Mouse (Mus musculus) thymus, adult 2 months (tissue): ENCODE measurements at regions not wholly inside any gene's neighbourhood (a gene's known extent, or its start where the extent isn't known, plus 50 kb on each side); places are given as distances from the start of the nearest gene placed in this dataset.
A peak's percentile ranks its signal among the peaks of the same experiment; 100 is the strongest.

Source experiments
- DNase-seq: peaks from one replicate; pipeline ENCODE4 v3.0.0; 2021
- H3K27ac ChIP-seq: fragments of 200-500 bp; 2 replicates; pipeline ENCODE4 v1.5.1; 2012; ENCODE audit warnings: low read length, control low read depth; ENCODE audit not compliant: control insufficient read depth, insufficient read depth
- H3K27me3 ChIP-seq: fragments of 200-500 bp; 2 replicates; pipeline ENCODE4 v1.6.1; 2012; ENCODE audit warnings: mild to moderate bottlenecking, low read length, moderate library complexity, mixed read lengths; ENCODE audit not compliant: control insufficient read depth, insufficient read depth
- H3K36me3 ChIP-seq: fragments of 200-500 bp; 2 replicates; pipeline ENCODE4 v1.6.1; 2012; ENCODE audit warnings: mild to moderate bottlenecking, low read length, moderate library complexity; ENCODE audit not compliant: control insufficient read depth, insufficient read depth
- H3K4me1 ChIP-seq: fragments of 200-500 bp; replicated peaks from 2 replicates; pipeline ENCODE4 v1.6.1; 2012; ENCODE audit warnings: low read length; ENCODE audit not compliant: control insufficient read depth, insufficient read depth
- H3K4me3 ChIP-seq: fragments of 200-500 bp; 2 replicates; pipeline ENCODE4 v1.5.1; 2012; ENCODE audit warnings: mild to moderate bottlenecking, low read length, control low read depth, moderate library complexity; ENCODE audit not compliant: control insufficient read depth, insufficient read depth
- CTCF ChIP-seq: fragments of 200-500 bp; IDR thresholded peaks from 2 replicates; pipeline ENCODE4 v1.5.1; 2012; ENCODE audit warnings: mild to moderate bottlenecking, control low read depth, low read length, moderate library complexity, borderline replicate concordance; ENCODE audit not compliant: control insufficient read depth, poor library complexity, insufficient read depth; ENCODE audit errors: extremely low read depth
- POLR2A ChIP-seq: fragments of 200-500 bp; IDR thresholded peaks from 2 replicates; pipeline ENCODE4 v1.6.1; 2012; ENCODE audit warnings: mild to moderate bottlenecking, low read length, control low read depth, moderate library complexity; ENCODE audit not compliant: control insufficient read depth, poor library complexity, insufficient read depth; ENCODE audit errors: extremely low read depth
- WGBS: fragments of 180-500 bp; shearing (Covaris S2); methylation state at CpG from one replicate; pipeline ENCODE4 v1.1.7; 2018; 5-methylcytosine and 5-hydroxymethylcytosine counted together

DNA sequence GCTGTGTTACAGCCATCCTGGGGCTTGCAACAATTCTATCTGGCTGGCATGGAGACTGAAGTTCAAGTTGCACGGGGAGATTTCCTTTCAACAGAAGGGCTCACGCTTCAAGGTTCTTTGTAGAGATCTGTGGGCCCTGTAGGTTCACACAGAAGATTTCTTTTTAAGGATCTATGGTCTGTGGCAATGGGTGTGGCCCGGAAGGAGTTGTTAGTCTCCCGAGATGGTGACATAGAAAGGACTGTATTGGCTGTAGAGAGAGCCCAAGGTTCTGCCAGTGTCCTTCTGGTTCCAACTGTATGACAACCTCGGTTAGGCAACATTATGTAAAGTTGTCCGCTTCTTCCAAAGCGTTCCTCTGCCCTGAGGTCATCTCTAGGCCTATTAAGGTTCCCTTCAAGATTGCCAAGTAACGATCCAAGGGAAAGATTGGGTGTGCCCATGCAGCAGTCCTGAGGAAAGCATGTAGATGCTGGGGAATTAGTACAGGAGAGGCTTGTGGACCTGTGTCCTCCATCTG lies 124.8 kb upstream of the Hes1 start:
- no peaks in the 10 kb centered on the region; the same call in 1 of the 2 replicates for H3K4me1 ChIP-seq
- no peak overlapping the region for H3K27ac ChIP-seq
- TF ChIP-seq POLR2A (no peak), CTCF (no peak)
- DNase-seq = no peak
- 96% methylated on average over 8 of the region's 8 CpGs for WGBS
- H3K36me3 ChIP-seq = no peaks in the 10 kb centered on the region
- H3K4me3 ChIP-seq = no peak overlapping the region
- no peaks in the 10 kb centered on the region for H3K27me3 ChIP-seq

DNA sequence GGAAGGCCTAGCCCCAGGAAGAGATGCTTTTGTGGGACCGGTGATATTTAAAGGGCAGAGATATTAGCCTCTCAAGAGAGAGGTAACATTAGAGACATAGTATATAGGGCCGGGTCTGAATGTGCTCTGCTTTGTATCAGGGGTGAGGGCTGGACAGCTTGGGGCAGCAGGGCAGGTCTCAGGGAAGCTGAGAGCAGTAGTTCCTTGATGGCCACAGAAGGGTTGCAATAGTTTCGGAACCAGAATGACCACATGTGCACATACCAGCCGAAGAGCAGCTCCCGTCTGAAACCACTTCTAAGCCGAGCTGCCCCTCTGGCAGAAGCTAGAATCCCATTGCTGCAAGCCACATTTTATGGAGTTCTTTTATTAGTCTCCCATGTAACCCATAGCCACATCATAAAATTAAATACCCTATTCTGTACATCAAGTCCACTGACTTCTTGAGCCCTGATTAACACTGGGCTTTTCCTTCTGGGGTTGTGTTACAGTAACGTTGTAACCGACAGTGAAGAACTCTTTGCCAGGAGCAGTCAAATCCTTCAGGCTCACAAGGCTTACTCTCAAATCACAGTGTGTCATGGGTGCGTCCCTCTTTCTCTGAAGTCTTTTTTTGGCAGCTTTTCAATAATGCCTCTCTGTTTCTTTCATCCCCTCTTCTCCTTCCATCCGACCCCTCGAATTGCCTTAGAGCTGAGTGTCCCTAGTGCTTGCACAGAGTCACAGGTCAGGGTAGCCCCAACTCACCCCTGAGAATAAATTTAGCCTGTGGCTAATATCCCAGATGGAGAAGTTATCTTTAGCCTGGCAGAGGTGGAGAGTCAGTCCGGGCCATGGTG lies 124.1 kb upstream of the Hes1 start:
- H3K36me3 ChIP-seq = no peaks in the 10 kb centered on the region
- H3K27ac ChIP-seq = no peak overlapping the region
- TF ChIP-seq POLR2A (no peak), CTCF (no peak)
- no peak for DNase-seq
- H3K4me1 ChIP-seq = no peaks in the 10 kb centered on the region; the same call in 1 of the 2 replicates
- no peak overlapping the region for H3K4me3 ChIP-seq
- WGBS = 93% methylated on average over 12 of the region's 12 CpGs
- H3K27me3 ChIP-seq = no peaks in the 10 kb centered on the region

- Histone ChIP-seq H3K27ac (no peak overlapping the region), H3K36me3 (no peaks in the 10 kb centered on the region), H3K27me3 (no peaks in the 10 kb centered on the region), H3K4me3 (no peak overlapping the region), H3K4me1 (peaks cover 9% of the 10 kb centered on the region)
- TF ChIP-seq CTCF (no peak), POLR2A (no peak)
- 82% methylated on average over 7 of the region's 7 CpGs for WGBS
- no peak for DNase-seq
Measured at GRCm38 (mm10) chr16:29942111-29942510, 122.1 kb upstream of the Hes1 start.

DNA sequence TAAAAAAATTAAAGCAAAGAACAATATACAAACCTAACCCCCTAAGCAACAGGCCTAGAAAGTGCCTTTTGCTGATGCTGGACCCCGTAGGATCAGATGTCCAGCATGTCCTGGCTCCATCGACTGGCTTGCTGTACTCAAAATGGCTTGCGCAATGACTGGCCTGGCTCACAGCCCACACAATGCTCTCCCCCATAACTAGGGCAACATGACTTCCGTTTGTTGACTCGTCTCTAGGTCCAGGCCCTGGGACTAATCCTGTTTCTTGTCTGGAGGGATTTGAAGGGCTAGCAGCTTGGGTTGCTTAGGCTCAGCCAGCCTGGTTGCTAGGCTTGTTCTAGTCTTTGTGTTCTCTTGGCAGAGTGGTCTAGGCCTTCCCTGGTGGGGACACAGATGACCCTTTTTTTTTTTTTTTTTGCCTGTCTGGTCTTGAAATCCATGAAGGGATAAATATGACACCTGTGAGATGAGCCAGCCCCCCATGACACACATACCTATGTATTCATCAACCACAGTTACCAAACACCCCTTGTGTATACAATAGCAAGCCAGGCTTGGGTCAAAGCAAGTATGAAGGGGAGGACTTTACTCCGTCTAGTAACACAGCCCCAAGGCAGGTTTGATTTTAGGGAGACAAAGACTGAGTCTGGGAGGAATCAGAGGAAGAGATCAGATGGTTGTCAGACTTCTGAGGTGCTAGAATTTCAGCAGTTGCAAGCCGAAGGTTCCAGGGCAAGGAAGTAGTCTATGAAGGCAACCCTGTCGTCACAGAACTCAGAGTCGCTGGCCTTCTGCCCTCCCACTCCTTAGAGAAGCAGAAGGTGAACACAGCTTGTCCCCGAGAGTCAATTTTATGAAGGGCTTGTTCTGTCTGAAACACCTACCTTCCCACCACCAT lies 120.0 kb upstream of the Hes1 start:
- DNase-seq = no peak
- Histone ChIP-seq H3K4me3 (no peak overlapping the region), H3K4me1 (peaks cover 9% of the 10 kb centered on the region), H3K27me3 (no peaks in the 10 kb centered on the region), H3K36me3 (no peaks in the 10 kb centered on the region), H3K27ac (no peak overlapping the region)
- no peak for TF ChIP-seq POLR2A
- TF ChIP-seq CTCF = no peak
- WGBS = 90% methylated on average over 10 of the region's 10 CpGs

DNA sequence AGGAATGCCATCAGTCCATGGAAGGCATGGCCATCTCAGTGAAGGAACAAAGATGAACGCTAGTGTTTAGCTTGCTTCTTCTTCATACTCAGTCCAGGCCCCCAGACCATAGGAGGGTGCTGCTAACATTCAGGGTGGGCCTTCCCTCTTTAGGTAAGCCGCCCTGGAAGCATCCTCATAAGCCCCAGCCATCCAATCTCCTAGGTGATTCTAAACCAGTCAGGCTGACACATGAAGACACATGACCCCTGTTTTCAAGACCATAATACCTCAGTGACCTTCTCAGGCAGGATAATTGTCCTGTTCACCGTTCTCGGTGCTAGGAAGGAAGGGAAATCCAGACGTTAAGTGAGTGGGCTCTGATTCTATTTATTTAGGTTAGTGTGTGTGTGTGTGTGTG lies 119.2 kb upstream of the Hes1 start:
- H3K4me3 ChIP-seq = no peak overlapping the region
- H3K36me3 ChIP-seq = no peaks in the 10 kb centered on the region
- no peaks in the 10 kb centered on the region for H3K27me3 ChIP-seq
- no peak for TF ChIP-seq POLR2A
- TF ChIP-seq CTCF = no peak
- H3K27ac ChIP-seq = no peak overlapping the region
- DNase-seq = no peak
- 95% methylated on average over 5 of the region's 5 CpGs for WGBS
- H3K4me1 ChIP-seq = peaks cover 9% of the 10 kb centered on the region; the same call in 1 of the 2 replicates

- H3K27me3 ChIP-seq = no peaks in the 10 kb centered on the region
- peak overlapping the region; percentile 25; the same call in 1 of the 2 replicates for H3K4me3 ChIP-seq
- no peak for DNase-seq
- WGBS = 14% methylated on average over 9 of the region's 9 CpGs
- H3K4me1 ChIP-seq = peaks cover 9% of the 10 kb centered on the region; the same call in 1 of the 2 replicates
- no peak for TF ChIP-seq POLR2A
- no peak for TF ChIP-seq CTCF
- no peaks in the 10 kb centered on the region for H3K36me3 ChIP-seq
- no peak overlapping the region for H3K27ac ChIP-seq
Measured at GRCm38 (mm10) chr16:29945376-29945890, 118.8 kb upstream of the Hes1 start.
